Mouse (Mus musculus): ENCODE measurements around the gene Cux1. TPM values are rescaled to one million over a fixed set of nuclear protein-coding genes. Genes with fewer than 3 reads are reported as not detected.

Gene Cux1
- polyA plus RNA-seq, 1 experiment, result 37.1 TPM

DNA sequence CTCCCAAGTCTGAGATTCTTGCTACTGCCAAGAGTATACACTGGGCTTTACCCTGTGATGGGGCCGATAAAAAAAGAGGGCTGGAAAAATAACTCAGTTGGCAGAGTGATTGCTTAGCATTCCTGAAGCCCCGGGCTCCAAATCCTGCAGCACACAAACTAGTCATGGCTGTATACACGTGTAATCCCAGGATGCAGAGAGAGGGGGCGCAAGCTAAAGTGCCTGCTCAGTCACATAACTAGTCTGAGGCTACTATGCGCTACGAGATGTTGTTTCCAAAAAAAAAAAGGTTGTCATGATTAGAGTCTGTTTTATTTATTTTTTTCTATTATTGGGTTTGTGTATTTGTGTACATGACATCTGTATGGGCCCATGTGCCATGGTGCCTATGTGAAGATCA, 245.9 kb downstream of the Cux1 start:
- WGBS, result 86% methylated on average over 6 of the region's 6 CpGs
- Histone ChIP-seq H3K4me3 (replicated peaks; ENCODE audit: control insufficient read depth, low read depth, low read length) (no peak overlapping the region), H3K4me1 (ENCODE audit: control insufficient read depth, insufficient read depth, low read length) (no peaks in the 10 kb centered on the region), H3K27ac (ENCODE audit: control insufficient read depth, insufficient read depth, low read depth, low read length, poor library complexity) (no peak overlapping the region)
- TF ChIP-seq POLR2A (IDR thresholded peaks at IDR 0.05; ENCODE audit: borderline replicate concordance, control insufficient read depth, low read depth, low read length) (no peak), CTCF (IDR thresholded peaks at IDR 0.05; ENCODE audit: control insufficient read depth, insufficient read depth, low read length) (peak; percentile 23; the same call in 1 of the 2 replicates)

GRCm38 (mm10) chr5:136312566-136312965, 254.7 kb downstream of the Cux1 start:
- WGBS, result 92% methylated on average over 14 of the region's 14 CpGs
- TF ChIP-seq CTCF (IDR thresholded peaks at IDR 0.05; ENCODE audit: control insufficient read depth, insufficient read depth, low read length) (no peak), POLR2A (IDR thresholded peaks at IDR 0.05; ENCODE audit: borderline replicate concordance, control insufficient read depth, low read depth, low read length) (no peak)

GRCm38 (mm10) chr5:136312166-136312565, 255.1 kb downstream of the Cux1 start:
- WGBS, result 66% methylated on average over 4 of the region's 4 CpGs
- Histone ChIP-seq H3K4me1 (ENCODE audit: control insufficient read depth, insufficient read depth, low read length) (no peaks in the 10 kb centered on the region), H3K4me3 (replicated peaks; ENCODE audit: control insufficient read depth, low read depth, low read length) (no peak overlapping the region)

More at GRCm38 (mm10) chr5:136312566-136312965, 254.7 kb downstream of the Cux1 start:
- H3K4me3 ChIP-seq (replicated peaks; ENCODE audit: control insufficient read depth, low read depth, low read length), result no peak overlapping the region
- H3K27ac ChIP-seq (ENCODE audit: control insufficient read depth, insufficient read depth, low read depth, low read length, poor library complexity), result no peak overlapping the region
- no peaks in the 10 kb centered on the region for H3K4me1 ChIP-seq (ENCODE audit: control insufficient read depth, insufficient read depth, low read length)

GRCm38 (mm10) chr5:136306254-136306653, 261.0 kb downstream of the Cux1 start:
- no peak for TF ChIP-seq POLR2A (IDR thresholded peaks at IDR 0.05; ENCODE audit: borderline replicate concordance, control insufficient read depth, low read depth, low read length)
- WGBS, result 85% methylated on average over 5 of the region's 5 CpGs
- no peak overlapping the region for H3K4me3 ChIP-seq (replicated peaks; ENCODE audit: control insufficient read depth, low read depth, low read length)
- no peak overlapping the region for H3K27ac ChIP-seq (ENCODE audit: control insufficient read depth, insufficient read depth, low read depth, low read length, poor library complexity)
- no peaks in the 10 kb centered on the region for H3K4me1 ChIP-seq (ENCODE audit: control insufficient read depth, insufficient read depth, low read length)

More at GRCm38 (mm10) chr5:136312166-136312565, 255.1 kb downstream of the Cux1 start:
- no peak overlapping the region for H3K27ac ChIP-seq (ENCODE audit: control insufficient read depth, insufficient read depth, low read depth, low read length, poor library complexity)
- TF ChIP-seq POLR2A (IDR thresholded peaks at IDR 0.05; ENCODE audit: borderline replicate concordance, control insufficient read depth, low read depth, low read length) (no peak), CTCF (IDR thresholded peaks at IDR 0.05; ENCODE audit: control insufficient read depth, insufficient read depth, low read length) (no peak)

DNA sequence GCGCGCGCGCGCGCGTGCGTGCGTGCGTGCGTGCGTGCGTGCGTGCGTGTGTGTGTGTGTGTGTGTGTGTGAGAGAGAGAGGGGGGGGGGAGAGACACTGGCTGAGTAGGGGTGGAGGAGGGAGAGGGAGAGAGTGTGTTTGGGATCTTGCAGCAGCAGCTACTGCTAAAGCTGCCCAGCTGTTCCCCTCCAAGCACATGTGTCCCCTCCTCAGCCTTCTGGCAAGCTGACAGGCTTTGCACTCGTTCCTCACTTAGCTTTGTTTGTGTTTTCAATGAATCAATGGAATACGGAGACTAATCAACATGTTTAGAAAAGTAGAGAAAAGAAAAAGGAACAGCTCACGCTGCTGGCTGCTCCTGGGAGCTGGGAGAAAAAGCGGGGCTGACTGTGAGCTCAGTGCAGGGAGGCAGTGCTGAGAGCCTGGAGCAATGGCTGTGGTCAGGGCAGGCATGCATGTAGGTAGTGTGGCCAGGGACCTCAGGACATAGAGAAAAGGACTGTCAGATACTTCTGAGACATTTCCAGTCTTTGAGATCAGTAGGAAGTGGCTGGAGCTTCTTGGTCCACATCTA, 263.8 kb downstream of the Cux1 start:
- H3K4me1 ChIP-seq (ENCODE audit: control insufficient read depth, insufficient read depth, low read length), result no peaks in the 10 kb centered on the region
- TF ChIP-seq CTCF (IDR thresholded peaks at IDR 0.05; ENCODE audit: control insufficient read depth, insufficient read depth, low read length) (no peak), POLR2A (IDR thresholded peaks at IDR 0.05; ENCODE audit: borderline replicate concordance, control insufficient read depth, low read depth, low read length) (no peak)
- no peak overlapping the region for H3K4me3 ChIP-seq (replicated peaks; ENCODE audit: control insufficient read depth, low read depth, low read length)
- 90% methylated on average over 19 of the region's 19 CpGs for WGBS
- H3K27ac ChIP-seq (ENCODE audit: control insufficient read depth, insufficient read depth, low read depth, low read length, poor library complexity), result no peak overlapping the region

- WGBS, result 88% methylated on average over 6 of the region's 6 CpGs
- no peak for TF ChIP-seq POLR2A (IDR thresholded peaks at IDR 0.05; ENCODE audit: borderline replicate concordance, control insufficient read depth, low read depth, low read length)
- no peak for TF ChIP-seq CTCF (IDR thresholded peaks at IDR 0.05; ENCODE audit: control insufficient read depth, insufficient read depth, low read length)
- no peaks in the 10 kb centered on the region for H3K4me1 ChIP-seq (ENCODE audit: control insufficient read depth, insufficient read depth, low read length)
- no peak overlapping the region for H3K4me3 ChIP-seq (replicated peaks; ENCODE audit: control insufficient read depth, low read depth, low read length)
- no peak overlapping the region for H3K27ac ChIP-seq (ENCODE audit: control insufficient read depth, insufficient read depth, low read depth, low read length, poor library complexity)
These were observed 266.4 kb downstream of the Cux1 start for GRCm38 (mm10) chr5:136300880-136301279.

- Histone ChIP-seq H3K4me3 (replicated peaks; ENCODE audit: control insufficient read depth, low read depth, low read length) (no peak overlapping the region), H3K27ac (ENCODE audit: control insufficient read depth, insufficient read depth, low read depth, low read length, poor library complexity) (no peak overlapping the region), H3K4me1 (ENCODE audit: control insufficient read depth, insufficient read depth, low read length) (no peaks in the 10 kb centered on the region)
- TF ChIP-seq CTCF (IDR thresholded peaks at IDR 0.05; ENCODE audit: control insufficient read depth, insufficient read depth, low read length), result no peak
- TF ChIP-seq POLR2A (IDR thresholded peaks at IDR 0.05; ENCODE audit: borderline replicate concordance, control insufficient read depth, low read depth, low read length), result no peak
- WGBS, result 92% methylated on average over 6 of the region's 6 CpGs
These were observed 269.6 kb downstream of the Cux1 start for GRCm38 (mm10) chr5:136297691-136298090.

DNA sequence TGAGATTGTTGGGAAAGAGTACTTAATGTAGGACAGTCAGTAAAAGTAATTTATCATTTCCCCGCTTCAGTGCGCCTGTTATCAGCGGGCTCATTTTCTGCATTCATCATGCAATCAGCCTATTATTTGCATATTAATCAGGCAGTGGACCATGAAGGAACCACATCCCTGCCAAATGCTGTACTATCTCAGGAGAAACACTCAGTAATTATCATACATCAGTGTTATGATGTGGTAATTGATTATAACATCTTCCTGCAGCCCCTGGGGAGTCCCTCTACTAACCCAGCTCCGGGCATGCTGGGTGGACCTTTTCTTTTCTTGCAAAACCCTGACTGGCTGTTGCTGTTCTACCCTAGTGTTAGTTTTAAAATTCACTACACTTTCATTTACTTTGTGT, 270.4 kb downstream of the Cux1 start:
- H3K4me1 ChIP-seq (ENCODE audit: control insufficient read depth, insufficient read depth, low read length), result no peaks in the 10 kb centered on the region
- H3K4me3 ChIP-seq (replicated peaks; ENCODE audit: control insufficient read depth, low read depth, low read length), result no peak overlapping the region
- TF ChIP-seq CTCF (IDR thresholded peaks at IDR 0.05; ENCODE audit: control insufficient read depth, insufficient read depth, low read length) (no peak), POLR2A (IDR thresholded peaks at IDR 0.05; ENCODE audit: borderline replicate concordance, control insufficient read depth, low read depth, low read length) (no peak)
- 87% methylated on average over 4 of the region's 4 CpGs for WGBS
- no peak overlapping the region for H3K27ac ChIP-seq (ENCODE audit: control insufficient read depth, insufficient read depth, low read depth, low read length, poor library complexity)

DNA sequence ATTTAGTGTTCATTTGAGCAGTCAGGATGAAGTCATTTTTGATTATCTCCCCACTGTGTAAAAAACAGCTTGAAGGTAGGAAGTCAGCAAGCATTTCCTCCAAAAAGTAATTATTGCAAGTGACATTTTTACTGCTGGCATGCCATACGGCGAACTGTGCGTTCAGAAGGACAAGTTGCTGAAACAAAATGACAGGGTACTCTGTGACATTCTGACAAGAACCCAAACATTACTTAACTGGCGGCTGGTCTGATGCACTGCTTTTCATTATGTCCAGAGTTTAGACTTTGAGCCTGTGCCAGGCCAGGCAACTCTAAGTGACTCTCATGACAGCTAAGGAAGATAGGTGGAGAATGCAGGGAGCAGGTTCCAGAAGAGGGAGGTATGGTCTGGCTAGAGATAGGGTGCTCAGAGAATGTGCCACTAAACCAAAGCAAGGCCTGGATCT, 274.3 kb downstream of the Cux1 start:
- Histone ChIP-seq H3K4me1 (ENCODE audit: control insufficient read depth, insufficient read depth, low read length) (no peaks in the 10 kb centered on the region), H3K4me3 (replicated peaks; ENCODE audit: control insufficient read depth, low read depth, low read length) (no peak overlapping the region), H3K27ac (ENCODE audit: control insufficient read depth, insufficient read depth, low read depth, low read length, poor library complexity) (no peak overlapping the region)
- TF ChIP-seq POLR2A (IDR thresholded peaks at IDR 0.05; ENCODE audit: borderline replicate concordance, control insufficient read depth, low read depth, low read length) (no peak), CTCF (IDR thresholded peaks at IDR 0.05; ENCODE audit: control insufficient read depth, insufficient read depth, low read length) (no peak)
- 95% methylated on average over 4 of the region's 4 CpGs for WGBS
